Mouse (Mus musculus) pancreas, adult 10 weeks (tissue): Measurements from ENCODE around the gene Aars2. TPM values are rescaled to one million over a fixed set of nuclear protein-coding genes. Genes with fewer than 3 reads are reported as not detected.

Source experiments
- polyA plus RNA-seq: library from polyadenylated mRNA; stranded (reverse); fragments of 350-450 nt; fragmentation: Illumina TruSeq; extraction: RNeasy Lipid Tissue Mini Kit (QIAGEN cat#74804); gene quantifications from one replicate; pipeline ENCODE4 v1.2.3, GENCODE M21; 2015; ENCODE audit warnings: low read depth, low replicate concordance; ENCODE audit not compliant: insufficient read depth

Gene Aars2
- 2.8 TPM for polyA plus RNA-seq

DNA sequence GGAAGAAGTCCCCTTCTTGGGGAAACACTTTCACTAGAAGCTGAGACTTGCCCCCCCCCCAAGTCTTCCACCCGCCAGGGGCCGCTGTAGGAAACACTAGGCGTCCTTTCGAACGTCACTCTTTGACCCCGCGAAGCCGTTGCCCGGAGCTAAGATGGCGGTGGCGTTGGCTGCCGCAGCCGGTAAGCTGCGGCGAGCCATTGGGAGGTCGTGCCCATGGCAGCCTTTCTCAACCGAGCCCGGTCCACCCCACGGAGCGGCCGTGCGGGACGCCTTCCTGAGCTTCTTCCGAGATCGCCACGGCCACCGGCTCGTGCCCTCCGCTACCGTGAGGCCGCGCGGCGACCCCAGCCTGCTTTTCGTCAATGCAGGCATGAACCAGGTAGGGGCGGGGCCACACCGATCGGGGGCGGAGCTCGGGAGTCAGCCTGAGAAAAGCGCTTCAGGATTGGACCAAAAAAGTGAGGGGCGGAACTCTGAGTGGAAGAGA, at the start of gene Aars2:
Aars2 (plus strand) TSS at position 142 of the 490 bp plus-strand sequence.

DNA sequence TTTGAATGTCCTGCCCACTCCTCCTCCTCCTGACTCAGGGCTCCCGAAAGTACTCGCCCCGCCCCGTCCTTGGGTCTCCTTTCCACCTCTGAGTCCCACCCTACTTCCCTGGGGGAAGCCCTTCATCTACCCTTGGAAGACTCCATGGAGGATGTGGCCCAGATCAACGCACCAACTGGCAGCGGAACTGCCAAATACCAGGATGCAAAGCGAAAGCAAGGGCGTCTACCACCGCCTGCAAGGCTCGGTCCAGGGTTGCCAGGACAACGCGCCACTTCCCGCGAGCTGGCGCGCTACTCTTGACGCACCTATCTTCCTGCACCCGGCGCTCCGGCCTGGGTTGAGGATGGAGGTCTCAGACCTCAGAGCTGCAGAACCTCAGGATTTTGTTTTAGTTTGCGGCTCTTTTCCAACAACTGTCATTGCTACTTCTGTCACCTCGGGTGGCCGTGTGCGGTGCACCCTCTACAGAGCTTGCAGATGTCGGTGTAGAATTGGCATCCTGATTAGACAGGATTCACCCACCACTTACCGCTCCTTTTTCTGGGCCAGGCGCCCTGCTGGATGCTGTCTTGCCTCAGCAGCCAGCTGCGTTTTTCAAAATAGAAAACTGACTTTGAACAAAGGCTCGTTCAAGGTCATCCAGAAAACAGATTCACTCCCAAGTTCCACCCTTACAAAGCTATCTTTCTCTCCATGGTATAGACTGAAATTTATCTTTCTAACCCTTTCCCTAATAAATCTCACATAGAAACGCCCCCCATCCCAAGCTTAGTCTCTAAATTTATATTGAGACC, 31.8 kb upstream of the Aars2 start, which contains the start of gene Spats1:
Spats1 (minus strand) TSS at position 747 of the 797 bp plus-strand sequence.

DNA sequence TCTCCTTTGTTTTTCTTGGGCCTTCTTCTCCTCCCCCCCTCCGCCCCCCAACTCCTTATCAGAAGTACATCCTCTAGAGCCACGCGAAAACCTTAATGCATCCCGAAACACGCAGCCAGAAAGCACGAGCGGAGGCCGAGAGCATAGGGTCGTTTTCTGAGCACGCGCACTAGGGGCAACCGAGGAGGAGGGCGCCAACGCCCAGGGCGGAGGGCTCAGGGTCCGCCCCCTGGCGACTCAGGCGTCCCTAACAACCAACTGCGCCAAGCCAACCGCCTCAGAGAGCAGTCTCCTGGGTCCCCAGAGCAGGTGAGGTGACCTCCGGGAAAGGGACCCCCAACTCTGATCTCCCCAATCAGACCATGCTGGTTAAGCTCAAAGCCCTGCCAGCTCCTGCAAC, 16.6 kb downstream of the Aars2 start, which contains the start of gene Tcte1:
Tcte1 (plus strand) TSS at position 172 of the 400 bp plus-strand sequence.

GRCm38 (mm10) chr17:45549617-45550181, 43.1 kb downstream of the Aars2 start, which contains the start of gene Tmem151b:
TSS of gene Tmem151b (minus strand) at chr17:45549677.

GRCm38 (mm10) chr17:45555452-45556106, 48.9 kb downstream of the Aars2 start, which contains the start of gene Nfkbie:
TSS of gene Nfkbie (plus strand) at chr17:45555703.

DNA sequence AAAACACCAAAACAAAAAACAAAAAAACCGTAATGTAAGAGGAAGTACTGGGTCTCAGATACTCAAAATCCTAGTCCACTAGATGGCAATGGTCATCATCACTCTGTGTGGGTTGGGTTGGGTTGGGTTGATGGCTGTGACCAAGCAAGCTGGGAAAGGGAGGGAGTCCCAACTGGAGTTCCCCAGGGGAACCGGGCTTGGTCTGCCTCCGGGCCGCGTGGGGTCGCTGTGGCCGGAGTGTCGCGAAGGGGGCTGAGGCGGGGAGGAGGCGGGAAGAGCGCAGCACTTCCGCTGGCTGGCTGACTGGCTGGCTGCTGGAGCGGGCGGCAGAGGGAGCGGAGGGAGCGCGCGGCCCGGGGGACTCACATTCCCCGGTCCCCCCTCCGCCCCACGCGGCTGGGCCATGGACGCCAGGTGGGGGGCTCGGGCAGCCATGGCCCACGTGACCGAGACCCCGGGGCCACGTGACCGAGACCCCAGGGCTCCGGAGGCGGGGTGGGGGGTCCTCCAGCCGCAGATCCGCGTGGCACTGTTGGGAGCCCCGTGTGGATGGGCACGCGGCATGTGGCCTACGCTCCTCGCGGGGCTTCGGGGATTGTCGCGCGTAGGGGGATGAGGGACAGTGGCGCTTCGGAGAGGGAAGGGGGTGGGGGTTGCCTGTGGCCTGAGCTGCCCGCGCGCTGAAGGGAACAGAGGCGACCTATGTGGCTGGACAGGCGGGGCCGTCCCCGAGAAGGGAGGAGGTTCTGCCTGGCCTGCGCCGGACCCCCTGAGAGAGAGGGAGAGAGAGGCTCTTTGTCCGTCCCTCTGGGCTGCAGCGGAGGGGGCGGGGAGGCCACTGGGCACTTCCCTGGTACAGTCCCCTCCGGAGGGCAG, 57.3 kb downstream of the Aars2 start, which contains the start of gene Slc35b2:
Slc35b2 (plus strand) TSS at position 220 of the 876 bp plus-strand sequence.

Other genes starting within 250 kb of the Aars2 start
- 8.1 TPM for gene Cdc5l, start 73.1 kb upstream of the Aars2 start, polyA plus RNA-seq
- gene Spats1, start 31.4 kb upstream of the Aars2 start, polyA plus RNA-seq: not detected
- gene Tcte1, start 16.6 kb downstream of the Aars2 start, polyA plus RNA-seq: not detected
- not detected for gene Tmem151b, start 42.8 kb downstream of the Aars2 start, polyA plus RNA-seq
- 1.4 TPM for gene Nfkbie, start 48.9 kb downstream of the Aars2 start, polyA plus RNA-seq
- gene Slc35b2, start 57.0 kb downstream of the Aars2 start, polyA plus RNA-seq: 11.9 TPM
- 166 TPM for gene Hsp90ab1, start 66.4 kb downstream of the Aars2 start, polyA plus RNA-seq
- gene Slc29a1, start 92.8 kb downstream of the Aars2 start, polyA plus RNA-seq: 35.0 TPM
- not detected for gene Mymx, start 95.3 kb downstream of the Aars2 start, polyA plus RNA-seq
- 0.61 TPM for gene Capn11, start 152.5 kb downstream of the Aars2 start, polyA plus RNA-seq
- gene Mrpl14, start 179.5 kb downstream of the Aars2 start, polyA plus RNA-seq: 21.4 TPM
- gene Tmem63b, start 180.1 kb downstream of the Aars2 start, polyA plus RNA-seq: 19.5 TPM
- gene 1600014C23Rik, start 227.0 kb downstream of the Aars2 start, polyA plus RNA-seq: not detected